In the genomic region with DNA sequence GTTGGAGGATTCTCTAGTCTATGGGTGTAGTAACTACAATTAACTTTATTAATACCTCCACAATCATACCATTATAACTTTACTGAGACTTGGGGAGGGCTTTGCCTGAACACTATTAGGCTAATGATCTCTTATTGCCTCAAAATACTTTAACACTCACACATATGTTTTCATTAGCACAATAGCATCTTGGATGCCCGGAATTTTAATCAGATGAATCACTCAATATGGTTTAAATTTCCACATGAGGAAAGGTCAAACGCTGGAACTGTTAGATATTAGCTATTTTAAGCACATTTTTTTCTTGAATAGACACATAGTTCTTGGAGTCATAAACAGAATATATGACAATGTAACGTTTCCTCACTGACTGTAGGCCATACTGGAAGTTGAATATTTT, we compare ENCODE assay signal across 27 mouse cellular contexts.
DNase-seq lines count a peak whose midpoint lies in the region; ATAC-seq and TF ChIP-seq lines count a peak whose summit lies in the region.
"Had no signal": no experiment of that assay in that cellular context is flagged by ENCODE, and none has a peak within 500 bp of the region (broad histone marks: within the 10 kb centered on the region; RNA-seq: fewer than 3 reads in every experiment).

No protein-coding gene starts in this region.

- H3K4me3 ChIP-seq in embryonic facial prominence, embryonic 14.5 days (ENCODE audit: low read depth, low read length): no peak overlapping the region
- H3K4me3 ChIP-seq in embryonic facial prominence, embryonic 10.5 days: no peak overlapping the region
- no peak overlapping the region for H3K4me3 ChIP-seq in embryonic fibroblast, embryonic 13.5 days (ENCODE audit: insufficient read depth, low read length)
- H3K4me3 ChIP-seq in forebrain, embryonic 11.5 days (ENCODE audit: low read depth, low read length): no peak overlapping the region
- H3K4me3 ChIP-seq: embryonic facial prominence, embryonic 13.5 days; erythroblast, embryonic 14.5 days; forebrain, embryonic 10.5 days; forebrain, embryonic 13.5 days; forebrain, embryonic 15.5 days had no signal

- H3K27ac ChIP-seq in embryonic facial prominence, embryonic 14.5 days (replicated peaks; ENCODE audit: low read depth, low read length): no peak overlapping the region
- no peak overlapping the region for H3K27ac ChIP-seq in embryonic facial prominence, embryonic 10.5 days (replicated peaks)
- H3K27ac ChIP-seq in embryonic fibroblast, embryonic 13.5 days (ENCODE audit: insufficient read depth, low read length): peak overlapping the region; percentile 98
- H3K27ac ChIP-seq in forebrain, embryonic 11.5 days (ENCODE audit: low read depth, low read length): no peak overlapping the region
- H3K27ac ChIP-seq: embryonic facial prominence, embryonic 13.5 days; forebrain, embryonic 10.5 days; forebrain, embryonic 13.5 days; forebrain, embryonic 15.5 days had no signal

- no peaks in the 10 kb centered on the region for H3K9me3 ChIP-seq in embryonic facial prominence, embryonic 14.5 days (ENCODE audit: control insufficient read depth, low read length)
- no peaks in the 10 kb centered on the region for H3K9me3 ChIP-seq in embryonic facial prominence, embryonic 10.5 days
- no peaks in the 10 kb centered on the region for H3K9me3 ChIP-seq in forebrain, embryonic 11.5 days (ENCODE audit: control insufficient read depth, low read length)
- H3K9me3 ChIP-seq: embryonic facial prominence, embryonic 13.5 days; forebrain, embryonic 10.5 days; forebrain, embryonic 13.5 days; forebrain, embryonic 15.5 days had no signal

- 40% methylated on average over 3 of the region's 3 CpGs for WGBS in embryonic facial prominence, embryonic 14.5 days
- WGBS in embryonic facial prominence, embryonic 10.5 days: 59% methylated on average over 3 of the region's 3 CpGs
- WGBS in forebrain, embryonic 11.5 days: 69% methylated on average over 3 of the region's 3 CpGs

- TF ChIP-seq POLR2A in embryonic fibroblast, embryonic 13.5 days (IDR thresholded peaks at IDR 0.05; ENCODE audit: low read depth, low read length): no peak

- no peak overlapping the region for H3K4me2 ChIP-seq in embryonic facial prominence, embryonic 14.5 days (ENCODE audit: low read depth, low read length)
- H3K4me2 ChIP-seq in forebrain, embryonic 11.5 days (ENCODE audit: low read depth, low read length, severe bottlenecking): no peak overlapping the region
- H3K4me2 ChIP-seq: embryonic facial prominence, embryonic 13.5 days; forebrain, embryonic 13.5 days; forebrain, embryonic 15.5 days had no signal

- ATAC-seq in embryonic facial prominence, embryonic 14.5 days (ENCODE audit: low read depth): no peak
- ATAC-seq in forebrain, embryonic 11.5 days (replicated peaks; ENCODE audit: low FRiP score): no peak
- ATAC-seq: activated CD4-positive, CD25-positive, alpha-beta regulatory T cell, adult 4 months; CD4-positive, CD25-positive, alpha-beta regulatory T cell, adult 4 months; forebrain, embryonic 13.5 days; forebrain, embryonic 15.5 days; forebrain, postnatal 0 days; Patski had no signal

- no peaks in the 10 kb centered on the region for H3K27me3 ChIP-seq in embryonic facial prominence, embryonic 14.5 days (replicated peaks; ENCODE audit: control insufficient read depth, insufficient read depth, low read length)
- no peaks in the 10 kb centered on the region for H3K27me3 ChIP-seq in embryonic facial prominence, embryonic 10.5 days (replicated peaks; ENCODE audit: low read depth, poor library complexity, severe bottlenecking)
- H3K27me3 ChIP-seq in forebrain, embryonic 11.5 days (ENCODE audit: control insufficient read depth, insufficient read depth, low read length): no peaks in the 10 kb centered on the region
- H3K27me3 ChIP-seq: CH12.LX; embryonic facial prominence, embryonic 13.5 days; forebrain, embryonic 13.5 days; forebrain, embryonic 15.5 days; Patski had no signal

- DNase-seq in embryonic facial prominence, embryonic 14.5 days (ENCODE audit: low spot score): peak; percentile 6
- DNase-seq in embryonic facial prominence, embryonic 10.5 days (ENCODE audit: low spot score): no peak
- peak; percentile 5 for DNase-seq in 3134 (ENCODE audit: extremely low read depth, insufficient read length, low spot score)
- DNase-seq in Muller cell, postnatal 12 days (ENCODE audit: inconsistent ontology term): peak; percentile 52
- DNase-seq in forebrain, embryonic 11.5 days (ENCODE audit: low spot score): no peak
- DNase-seq in thymus, postnatal 14 days: no peak
- DNase-seq: adrenal gland, adult 8-10 months; adrenal gland, postnatal 14 days; adrenal gland, postnatal 36 days; B cell, adult 2 months; cerebellum, adult 11-12 months; cerebellum, adult 2 months; cerebellum, adult 9-10 months; cerebellum, postnatal 10 days; cerebellum, postnatal 25 days; forebrain, postnatal 0 days had no signal

- TF ChIP-seq CTCF in embryonic fibroblast, embryonic 13.5 days (IDR thresholded peaks at IDR 0.05; ENCODE audit: borderline replicate concordance, insufficient read depth, low read length): no peak

- H3K4me1 ChIP-seq in embryonic facial prominence, embryonic 14.5 days (ENCODE audit: control insufficient read depth, insufficient read depth, low read length): no peaks in the 10 kb centered on the region
- H3K4me1 ChIP-seq in embryonic facial prominence, embryonic 10.5 days: no peaks in the 10 kb centered on the region
- peaks cover 16% of the 10 kb centered on the region for H3K4me1 ChIP-seq in embryonic fibroblast, embryonic 13.5 days (ENCODE audit: control insufficient read depth, insufficient read depth, low read length)
- H3K4me1 ChIP-seq in forebrain, embryonic 11.5 days (replicated peaks; ENCODE audit: control insufficient read depth, insufficient read depth, low read length): no peaks in the 10 kb centered on the region
- H3K4me1 ChIP-seq: embryonic facial prominence, embryonic 13.5 days; forebrain, embryonic 10.5 days; forebrain, embryonic 13.5 days; forebrain, embryonic 15.5 days had no signal

- H3K36me3 ChIP-seq in embryonic facial prominence, embryonic 14.5 days (ENCODE audit: control insufficient read depth, insufficient read depth, low read length): no peaks in the 10 kb centered on the region
- H3K36me3 ChIP-seq in embryonic facial prominence, embryonic 10.5 days (replicated peaks): no peaks in the 10 kb centered on the region
- H3K36me3 ChIP-seq in forebrain, embryonic 11.5 days (ENCODE audit: control insufficient read depth, insufficient read depth, low read length): no peaks in the 10 kb centered on the region
- H3K36me3 ChIP-seq: embryonic facial prominence, embryonic 13.5 days; forebrain, embryonic 10.5 days; forebrain, embryonic 15.5 days; G1E had no signal

- H3K9ac ChIP-seq in embryonic facial prominence, embryonic 14.5 days (ENCODE audit: low read depth, low read length): no peak overlapping the region
- H3K9ac ChIP-seq in forebrain, embryonic 11.5 days (ENCODE audit: low read length): no peak overlapping the region
- H3K9ac ChIP-seq: embryonic facial prominence, embryonic 13.5 days; forebrain, embryonic 13.5 days; forebrain, embryonic 15.5 days; forebrain, postnatal 0 days had no signal

Comparison
In these comparisons a context has a peak if more than half of its experiments do, and no peak if none do; other contexts are left out.
1. DNase-seq: peak in embryonic facial prominence, embryonic 14.5 days (single experiment), 3134 (single experiment) and Muller cell, postnatal 12 days (single experiment); none in embryonic facial prominence, embryonic 10.5 days (single experiment), forebrain, embryonic 11.5 days (single experiment) and thymus, postnatal 14 days (single experiment).